16 mouse cellular contexts compared by ENCODE assay signal in genomic region chr6:83273733-83274132, GRCm38 (mm10). TPM values are rescaled to one million over a fixed set of nuclear protein-coding genes. Genes with fewer than 3 reads are reported as not detected.
DNase-seq lines count a peak whose midpoint lies in the region; ATAC-seq and TF ChIP-seq lines count a peak whose summit lies in the region.
"Had no signal": no experiment of that assay in that cellular context is flagged by ENCODE, and none has a peak within 500 bp of the region (broad histone marks: within the 10 kb centered on the region; RNA-seq: fewer than 3 reads in every experiment).

No protein-coding gene starts in this region.

- TF ChIP-seq EP300 in CH12.LX (IDR thresholded peaks at IDR 0.05; ENCODE audit: low read length): no peak

- H3K79me2 ChIP-seq in CH12.LX (replicated peaks; ENCODE audit: control insufficient read depth, extremely low read depth, insufficient read depth, poor library complexity, severe bottlenecking): no peaks in the 10 kb centered on the region

- peaks cover 7% of the 10 kb centered on the region for H3K9me3 ChIP-seq in CH12.LX (replicated peaks; ENCODE audit: low read length)
- H3K9me3 ChIP-seq in forebrain, embryonic 12.5 days: no peaks in the 10 kb centered on the region
- H3K9me3 ChIP-seq in kidney, embryonic 14.5 days (ENCODE audit: control insufficient read depth, low read length): no peaks in the 10 kb centered on the region
- H3K9me3 ChIP-seq: midbrain, embryonic 12.5 days; neural tube, embryonic 13.5 days had no signal

- H3K4me2 ChIP-seq in CH12.LX (ENCODE audit: insufficient read depth, low read depth, poor library complexity, severe bottlenecking): no peak overlapping the region
- H3K4me2 ChIP-seq in forebrain, embryonic 12.5 days: no peak overlapping the region
- no peak overlapping the region for H3K4me2 ChIP-seq in kidney, embryonic 14.5 days (replicated peaks; ENCODE audit: low read depth, low read length)
- H3K4me2 ChIP-seq: midbrain, embryonic 12.5 days; neural tube, embryonic 13.5 days had no signal

- in situ Hi-C loops in CH12.LX (cut with MboI; ENCODE audit: low pct_ligation_motif_present, low pct_unique_long_range_greater_than_20kb, low sequenced_read_pairs): no loop called here

- ATAC-seq in forebrain, embryonic 12.5 days (ENCODE audit: low FRiP score): no peak
- no peak for ATAC-seq in kidney, embryonic 14.5 days (ENCODE audit: low FRiP score, low TSS enrichment)
- ATAC-seq: intestine, postnatal 0 days; Patski had no signal

- TF ChIP-seq RAD21 in CH12.LX (IDR thresholded peaks at IDR 0.05; ENCODE audit: low read depth, low read length): no peak

- H3K27me3 ChIP-seq in kidney, adult 2 months (replicated peaks; ENCODE audit: control insufficient read depth, insufficient read depth, low read length): no peaks in the 10 kb centered on the region
- H3K27me3 ChIP-seq in CH12.LX (replicated peaks): peaks cover 43% of the 10 kb centered on the region
- no peaks in the 10 kb centered on the region for H3K27me3 ChIP-seq in splenic B cell, adult 2 months (ENCODE audit: control insufficient read depth, insufficient read depth, low read length, poor library complexity, severe bottlenecking)
- H3K27me3 ChIP-seq in forebrain, embryonic 12.5 days: peaks cover 7% of the 10 kb centered on the region; the same call in 1 of the 2 replicates
- H3K27me3 ChIP-seq in kidney, embryonic 14.5 days (ENCODE audit: control insufficient read depth, insufficient read depth, low read length): no peaks in the 10 kb centered on the region

- WGBS in kidney, adult 2 months: 79% methylated on average over 11 of the region's 11 CpGs
- WGBS in forebrain, embryonic 12.5 days: 88% methylated on average over 11 of the region's 11 CpGs
- WGBS in kidney, embryonic 14.5 days: 89% methylated on average over 11 of the region's 11 CpGs

- no peak overlapping the region for H3K27ac ChIP-seq in kidney, adult 2 months (ENCODE audit: insufficient read depth, low read depth, low read length)
- no peak overlapping the region for H3K27ac ChIP-seq in CH12.LX (ENCODE audit: insufficient read depth, low read depth)
- H3K27ac ChIP-seq in forebrain, embryonic 12.5 days: no peak overlapping the region
- no peak overlapping the region for H3K27ac ChIP-seq in kidney, embryonic 14.5 days (ENCODE audit: low read depth, low read length)
- H3K27ac ChIP-seq: liver, embryonic 14.5 days; midbrain, embryonic 12.5 days; neural tube, embryonic 13.5 days had no signal

- H3K36me3 ChIP-seq in kidney, adult 2 months (ENCODE audit: control insufficient read depth, insufficient read depth, low read length): no peaks in the 10 kb centered on the region
- H3K36me3 ChIP-seq in CH12.LX (replicated peaks in 1 of 2; ENCODE audit: control insufficient read depth in 1 of 2, insufficient read depth in 1 of 2, low read length in 1 of 2): no peaks in the 10 kb centered on the region
- no peaks in the 10 kb centered on the region for H3K36me3 ChIP-seq in splenic B cell, adult 2 months (ENCODE audit: control insufficient read depth, insufficient read depth, low read length, poor library complexity, severe bottlenecking)
- no peaks in the 10 kb centered on the region for H3K36me3 ChIP-seq in forebrain, embryonic 12.5 days (replicated peaks)
- H3K36me3 ChIP-seq in kidney, embryonic 14.5 days (ENCODE audit: control insufficient read depth, insufficient read depth, low read length): no peaks in the 10 kb centered on the region
- H3K36me3 ChIP-seq: midbrain, embryonic 12.5 days; neural tube, embryonic 13.5 days had no signal

- no peaks in the 10 kb centered on the region for H3K4me1 ChIP-seq in kidney, adult 2 months (ENCODE audit: control insufficient read depth, insufficient read depth, low read length)
- peaks cover 6 to 8% of the 10 kb centered on the region in 2 experiments for H3K4me1 ChIP-seq in CH12.LX (ENCODE audit: control insufficient read depth in 1 of 2, insufficient read depth in 2 of 2)
- peaks cover under 1% of the 10 kb centered on the region; the same call in 1 of the 2 replicates for H3K4me1 ChIP-seq in forebrain, embryonic 12.5 days
- H3K4me1 ChIP-seq in kidney, embryonic 14.5 days (ENCODE audit: control insufficient read depth, insufficient read depth, low read length): no peaks in the 10 kb centered on the region

- H3K9ac ChIP-seq in CH12.LX (ENCODE audit: insufficient read depth, low read depth): no peak overlapping the region
- H3K9ac ChIP-seq in forebrain, embryonic 12.5 days: no peak overlapping the region
- no peak overlapping the region for H3K9ac ChIP-seq in kidney, embryonic 14.5 days (ENCODE audit: low read depth, low read length)
- H3K9ac ChIP-seq: liver, embryonic 14.5 days; midbrain, embryonic 12.5 days; neural tube, embryonic 13.5 days had no signal

- no peak for TF ChIP-seq POLR2A in kidney, adult 2 months (IDR thresholded peaks at IDR 0.05; ENCODE audit: low read depth, low read length)
- TF ChIP-seq POLR2A in CH12.LX (IDR thresholded peaks at IDR 0.05; ENCODE audit: low read depth, low read length): no peak

- dilution Hi-C loops in CH12.LX (cut with MboI; ENCODE audit: extremely low pct_ligation_motif_present, extremely low pct_unique_long_range_greater_than_20kb, low sequenced_read_pairs): no loop called here

- H3K4me3 ChIP-seq in kidney, adult 2 months (ENCODE audit: insufficient read depth, low read depth, low read length): no peak overlapping the region
- no peak overlapping the region for H3K4me3 ChIP-seq in CH12.LX (replicated peaks in 1 of 3; ENCODE audit: low read depth in 2 of 3, low read length in 2 of 3, poor library complexity in 1 of 3)
- H3K4me3 ChIP-seq in forebrain, embryonic 12.5 days (replicated peaks): no peak overlapping the region
- no peak overlapping the region for H3K4me3 ChIP-seq in kidney, embryonic 14.5 days (ENCODE audit: low read length)
- H3K4me3 ChIP-seq: midbrain, embryonic 12.5 days; neural tube, embryonic 13.5 days had no signal

- no peak for TF ChIP-seq CTCF in kidney, adult 2 months (conservative IDR thresholded peaks at IDR 0.05; ENCODE audit: insufficient read depth, insufficient read length, low read depth, low read length)
- TF ChIP-seq CTCF in CH12.LX (conservative IDR thresholded peaks at IDR 0.05 in 1 of 2, IDR thresholded peaks at IDR 0.05 in 1 of 2; ENCODE audit: low read depth in 2 of 2, low read length in 2 of 2): no peak

- peak; percentile 10 for DNase-seq in kidney, adult 2 months
- no peak for DNase-seq in kidney, postnatal 14 days
- DNase-seq in CH12.LX (ENCODE audit: extremely low read depth): peak; percentile 33
- DNase-seq in lung, postnatal 10 days: peak; percentile 9
- peak; percentile 44 for DNase-seq in splenic B cell, adult 2 months (ENCODE audit: low read depth, low spot score)
- no peak for DNase-seq in cerebellum, adult 9-10 months
- DNase-seq: adrenal gland, postnatal 25 days; heart, postnatal 4 days; retina, postnatal 1 day had no signal

TF ChIP-seq in CH12.LX, 34 proteins besides CTCF, POLR2A, EP300 and RAD21:
- TF ChIP-seq JUN (IDR thresholded peaks at IDR 0.05; ENCODE audit: insufficient read depth, low read depth, low read length): no peak
- TF ChIP-seq TBP (conservative IDR thresholded peaks at IDR 0.05; ENCODE audit: low read depth, low read length): no peak
- TF ChIP-seq NRF1 (IDR thresholded peaks at IDR 0.05; ENCODE audit: low read depth, low read length): 0 out of 2 replicates have a peak, but pooled peaks have one; percentile 9
- TF ChIP-seq ZKSCAN1 (IDR thresholded peaks at IDR 0.05; ENCODE audit: borderline replicate concordance, low read depth, low read length): no peak
- no peak for TF ChIP-seq KAT2A (IDR thresholded peaks at IDR 0.05; ENCODE audit: insufficient replicate concordance, low read length)
- no peak for TF ChIP-seq MEF2A (IDR thresholded peaks at IDR 0.05; ENCODE audit: borderline replicate concordance, low read depth, low read length)

RNA-seq across cellular contexts. Expression of gene Mthfd2, which starts 52.0 kb away (rescaled TPM):
- polyA plus RNA-seq in kidney, adult 2 months (2012; rRNA removed): 2.3 and 2.4 TPM in 2 replicates
- total RNA-seq in CH12.LX (2012; rRNA removed) (227 and 351 TPM in 2 replicates), CH12.LX (2014; rRNA removed) (281 and 286 TPM in 2 replicates)
- polyA plus RNA-seq in CH12.LX (2012; ENCODE audit: insufficient read length, low read depth): 317 and 327 TPM in 2 replicates
- 35.8 and 37.4 TPM in 2 replicates for polyA plus RNA-seq in forebrain, embryonic 12.5 days (2016; fragmentation: Nextera tagmentation; extraction: Ambion mirVana)
- 46.7 and 50.8 TPM in 2 replicates for polyA plus RNA-seq in kidney, embryonic 14.5 days (2014; fragmentation: Nextera tagmentation; extraction: Ambion mirVana)

RNA-seq across cellular contexts. Expression of gene Mob1a, which starts 52.1 kb away (rescaled TPM):
- polyA plus RNA-seq in kidney, adult 2 months (2012; rRNA removed): 17.9 and 23.5 TPM in 2 replicates
- 82.6 and 85.5 TPM in 2 replicates for total RNA-seq in CH12.LX (2012; rRNA removed)
- 182 and 200 TPM in 2 replicates for total RNA-seq in CH12.LX (2014; rRNA removed)
- 82.4 and 99.8 TPM in 2 replicates for polyA plus RNA-seq in CH12.LX (2012; ENCODE audit: insufficient read length, low read depth)
- 56.3 and 57.3 TPM in 2 replicates for polyA plus RNA-seq in forebrain, embryonic 12.5 days (2016; fragmentation: Nextera tagmentation; extraction: Ambion mirVana)
- 38.9 and 92.4 TPM in 2 replicates for polyA plus RNA-seq in kidney, embryonic 14.5 days (2014; fragmentation: Nextera tagmentation; extraction: Ambion mirVana)

RNA-seq across cellular contexts. Expression of gene Slc4a5, which starts 54.1 kb away (rescaled TPM):
- polyA plus RNA-seq in kidney, adult 2 months (2012; rRNA removed): 3.3 TPM in 2 replicates
- total RNA-seq in CH12.LX (2012; rRNA removed): 0.13 and 0.38 TPM in 2 replicates
- not detected in 2 replicates for total RNA-seq in CH12.LX (2014; rRNA removed)
- polyA plus RNA-seq in CH12.LX (2012; ENCODE audit: insufficient read length, low read depth): 0.21 TPM in 1 of 2 replicates, not detected in the other
- 0.12 and 0.24 TPM in 2 replicates for polyA plus RNA-seq in forebrain, embryonic 12.5 days (2016; fragmentation: Nextera tagmentation; extraction: Ambion mirVana)
- polyA plus RNA-seq in kidney, embryonic 14.5 days (2014; fragmentation: Nextera tagmentation; extraction: Ambion mirVana): 0.13 and 0.45 TPM in 2 replicates

Comparison
In these comparisons a context has a peak if more than half of its experiments do, and no peak if none do; other contexts are left out.
1. DNase-seq: peak in kidney, adult 2 months (single experiment), CH12.LX (single experiment), lung, postnatal 10 days (single experiment) and splenic B cell, adult 2 months (single experiment); none in kidney, postnatal 14 days (single experiment) and cerebellum, adult 9-10 months (single experiment).
2. RNA of gene Mthfd2, which starts 52.0 kb away (polyA plus RNA-seq): 317 to 327 TPM in CH12.LX, 46.7 to 50.8 TPM in kidney, embryonic 14.5 days and 35.8 to 37.4 TPM in forebrain, embryonic 12.5 days; 2.3 to 2.4 TPM in kidney, adult 2 months; every median in the first group is over 10 times any median in the second.